In the genomic region with DNA sequence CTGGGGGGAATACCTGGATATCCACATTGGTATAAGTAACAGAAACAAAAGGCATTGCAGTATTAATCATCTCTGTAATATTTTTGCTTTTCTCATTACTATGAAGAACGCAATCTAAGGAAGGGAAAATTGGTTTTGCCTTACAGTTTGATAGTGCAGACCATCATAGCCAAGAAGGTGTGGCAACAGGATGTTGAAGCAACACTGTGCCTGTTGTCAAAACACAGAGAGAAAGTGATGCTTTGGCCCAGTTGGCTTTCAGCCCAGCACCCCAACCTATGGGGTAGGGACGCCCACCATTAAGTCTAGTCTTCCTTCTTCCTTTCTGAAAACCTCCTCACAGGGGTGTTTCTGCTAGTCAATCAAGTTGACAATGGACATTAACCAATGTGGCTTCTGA, we compare ENCODE assay signal across 24 mouse cellular contexts.
A peak's percentile ranks its signal among the peaks of the same experiment; 100 is the strongest.
DNase-seq lines count a peak whose midpoint lies in the region; ATAC-seq and TF ChIP-seq lines count a peak whose summit lies in the region.
"Had no signal": no experiment of that assay in that cellular context is flagged by ENCODE, and none has a peak within 500 bp of the region (broad histone marks: within the 10 kb centered on the region; RNA-seq: fewer than 3 reads in every experiment).

No protein-coding gene starts in this region.

- H3K27ac ChIP-seq in left cerebral cortex, adult 2 months = peak overlapping the region; percentile 30; the same call in 1 of the 2 replicates
- H3K27ac ChIP-seq: embryonic facial prominence, embryonic 13.5 days; embryonic facial prominence, embryonic 15.5 days; forebrain, embryonic 10.5 days; forebrain, embryonic 12.5 days; forebrain, embryonic 15.5 days had no signal

- TF ChIP-seq CTCF in left cerebral cortex, adult 2 months (IDR thresholded peaks at IDR 0.05) = no peak

- H3K4me3 ChIP-seq in left cerebral cortex, adult 2 months = no peak overlapping the region
- H3K4me3 ChIP-seq: embryonic facial prominence, embryonic 13.5 days; embryonic facial prominence, embryonic 15.5 days; erythroblast, embryonic 14.5 days; forebrain, embryonic 10.5 days; forebrain, embryonic 12.5 days; forebrain, embryonic 15.5 days had no signal

- intact Hi-C loops in left cerebral cortex, adult 2 months (cut with DNase I) = no loop called here

- no peak for DNase-seq in left cerebral cortex, adult 2 months (ENCODE audit: extremely low spot score in 1 of 2, low spot score in 2 of 2)
- DNase-seq in left cerebral cortex, adult 11 months (ENCODE audit: low spot score) = no peak
- DNase-seq in 416B (ENCODE audit: low read depth) = peak; percentile 31
- DNase-seq in thymus, postnatal 0 days (ENCODE audit: low spot score) = no peak
- no peak for DNase-seq in cerebellum, adult 11 months
- DNase-seq: adrenal gland, adult 8-10 months; adrenal gland, postnatal 14 days; adrenal gland, postnatal 36 days; B cell, adult 2 months; cerebellum, adult 8-10 months; cerebellum, adult 9-11 months; embryo, embryonic 11 days; forebrain, postnatal 0 days had no signal

- ATAC-seq in granulocyte monocyte progenitor cell, adult 5-6 weeks (replicated peaks; ENCODE audit: poor library complexity, severe bottlenecking) = peak; percentile 74
- peak; percentile 47; the same call in 1 of the 2 replicates for ATAC-seq in megakaryocyte progenitor cell, adult 5-6 weeks (replicated peaks; ENCODE audit: poor library complexity)
- ATAC-seq: activated CD4-positive, CD25-positive, alpha-beta regulatory T cell, adult 4 months; CD4-positive, CD25-positive, alpha-beta regulatory T cell, adult 4 months; forebrain, embryonic 15.5 days; Patski had no signal
